Mouse (Mus musculus) kidney, embryonic 16.5 days (tissue): ENCODE data around the gene Prps1. TPM values are rescaled to one million over a fixed set of nuclear protein-coding genes. Genes with fewer than 3 reads are reported as not detected.
A peak's percentile ranks its signal among the peaks of the same experiment; 100 is the strongest.

ENCODE experiments used
- ATAC-seq: fragments of 200-750 bp; cut with Nextera tagmentation; 2 replicates; pipeline ENCODE4 v1.8.0; 2017; ENCODE audit warnings: moderate TSS enrichment; ENCODE audit not compliant: low FRiP score, low TSS enrichment
- H3K27ac ChIP-seq: fragments of 300-500 bp; sonication (generic); 2 replicates; pipeline ENCODE4 v1.5.1; 2014; ENCODE audit warnings: low read length
- H3K27me3 ChIP-seq: fragments of 300-500 bp; sonication (generic); 2 replicates; pipeline ENCODE4 v1.6.1; 2014; ENCODE audit warnings: low read length, control low read depth, mixed read lengths; ENCODE audit not compliant: insufficient read depth
- H3K36me3 ChIP-seq: fragments of 300-500 bp; sonication (generic); 2 replicates; pipeline ENCODE4 v1.6.1; 2014; ENCODE audit warnings: low read length, control low read depth, mixed read lengths; ENCODE audit not compliant: insufficient read depth
- H3K4me1 ChIP-seq: fragments of 300-500 bp; sonication (generic); 2 replicates; pipeline ENCODE4 v1.6.1; 2014; ENCODE audit warnings: low read length, control low read depth, mixed read lengths; ENCODE audit not compliant: insufficient read depth
- H3K4me2 ChIP-seq: fragments of 300-500 bp; sonication (generic); replicated peaks from 2 replicates; pipeline ENCODE4 v1.6.1; 2014; ENCODE audit warnings: low read depth, low read length
- H3K4me3 ChIP-seq: fragments of 300-500 bp; sonication (generic); 2 replicates; pipeline ENCODE4 v1.5.1; 2014; ENCODE audit warnings: mild to moderate bottlenecking, low read length
- H3K9ac ChIP-seq: fragments of 300-500 bp; sonication (generic); replicated peaks from 2 replicates; pipeline ENCODE4 v1.6.1; 2014; ENCODE audit warnings: low read length
- H3K9me3 ChIP-seq: fragments of 300-500 bp; sonication (generic); 2 replicates; pipeline ENCODE4 v1.6.1; 2016; ENCODE audit warnings: low read length, control low read depth
- WGBS: fragments of 180-500 bp; shearing (Covaris S2); extraction: QIAGEN DNeasy Blood & Tissue Kit; methylation state at CpG from one replicate; pipeline ENCODE4 v1.1.7; 2014; 5-methylcytosine and 5-hydroxymethylcytosine counted together
- polyA plus RNA-seq: library from polyadenylated mRNA; unstranded; fragments of >200 nt; fragmentation: Nextera tagmentation; extraction: Ambion mirVana; gene quantifications from 2 replicates; pipeline ENCODE4 v1.2.1, GENCODE M21; 2015

Prps1 gene
- polyA plus RNA-seq, 1 experiment from 2014 or later = 45.3 TPM

- Histone ChIP-seq H3K4me3 (no peak overlapping the region), H3K4me1 (peaks cover 12% of the 10 kb centered on the region; the same call in 1 of the 2 replicates), H3K9me3 (no peaks in the 10 kb centered on the region), H3K27ac (no peak overlapping the region), H3K9ac (no peak overlapping the region), H3K4me2 (no peak overlapping the region), H3K27me3 (peaks cover 23% of the 10 kb centered on the region; the same call in 1 of the 2 replicates), H3K36me3 (no peaks in the 10 kb centered on the region)
- WGBS = 58% methylated on average over 6 of the region's 6 CpGs
- ATAC-seq = no peak
Measured at GRCm38 (mm10) chrX:140509817-140510216, 53.4 kb downstream of the Prps1 start.

GRCm38 (mm10) chrX:140510696-140511429, 54.5 kb downstream of the Prps1 start:
- Histone ChIP-seq H3K9ac (peak overlapping the region; percentile 44; the same call in 1 of the 2 replicates), H3K4me1 (peaks cover 12% of the 10 kb centered on the region; the same call in 1 of the 2 replicates), H3K27me3 (peaks cover 23% of the 10 kb centered on the region; the same call in 1 of the 2 replicates), H3K9me3 (no peaks in the 10 kb centered on the region), H3K27ac (peak overlapping the region; percentile 62), H3K4me2 (peak overlapping the region; percentile 49), H3K36me3 (no peaks in the 10 kb centered on the region), H3K4me3 (peak overlapping the region; percentile 23; the same call in 1 of the 2 replicates)
- 30% methylated on average over 24 of the region's 24 CpGs for WGBS
- peak; percentile 95 for ATAC-seq

GRCm38 (mm10) chrX:140511687-140512651, 55.6 kb downstream of the Prps1 start:
- Histone ChIP-seq H3K27me3 (peaks cover 20% of the 10 kb centered on the region; the same call in 1 of the 2 replicates), H3K9ac (no peak overlapping the region), H3K36me3 (no peaks in the 10 kb centered on the region), H3K4me3 (no peak overlapping the region), H3K4me2 (peak overlapping the region; percentile 49), H3K27ac (no peak overlapping the region), H3K4me1 (peaks cover 12% of the 10 kb centered on the region; the same call in 1 of the 2 replicates), H3K9me3 (no peaks in the 10 kb centered on the region)
- no peak for ATAC-seq
- WGBS = 56% methylated on average over 7 of the region's 7 CpGs

- Histone ChIP-seq H3K27me3 (peaks cover 17% of the 10 kb centered on the region; the same call in 1 of the 2 replicates), H3K36me3 (no peaks in the 10 kb centered on the region), H3K27ac (no peak overlapping the region), H3K4me2 (no peak overlapping the region), H3K9me3 (no peaks in the 10 kb centered on the region), H3K4me3 (no peak overlapping the region), H3K4me1 (peaks cover 12% of the 10 kb centered on the region; the same call in 1 of the 2 replicates), H3K9ac (no peak overlapping the region)
- 87% methylated on average over 2 of the region's 2 CpGs for WGBS
- no peak for ATAC-seq
Measured at GRCm38 (mm10) chrX:140513379-140513778, 57.0 kb downstream of the Prps1 start.

- Histone ChIP-seq H3K4me3 (no peak overlapping the region), H3K27ac (no peak overlapping the region), H3K4me1 (peaks cover 17% of the 10 kb centered on the region; the same call in 1 of the 2 replicates), H3K36me3 (no peaks in the 10 kb centered on the region), H3K27me3 (peaks cover 18% of the 10 kb centered on the region; the same call in 1 of the 2 replicates), H3K9me3 (no peaks in the 10 kb centered on the region), H3K9ac (no peak overlapping the region), H3K4me2 (no peak overlapping the region)
- no peak for ATAC-seq
- 90% methylated on average over 8 of the region's 8 CpGs for WGBS
Measured at GRCm38 (mm10) chrX:140518351-140518750, 61.9 kb downstream of the Prps1 start.

GRCm38 (mm10) chrX:140520146-140521102, 64.0 kb downstream of the Prps1 start:
- no peaks in the 10 kb centered on the region for H3K9me3 ChIP-seq
- no peaks in the 10 kb centered on the region for H3K36me3 ChIP-seq
- H3K9ac ChIP-seq = no peak overlapping the region
- ATAC-seq = peak; percentile 98
- H3K4me2 ChIP-seq = peak overlapping the region; percentile 44
- peak overlapping the region; percentile 9 for H3K4me3 ChIP-seq
- H3K27ac ChIP-seq = peak overlapping the region; percentile 76
- WGBS = 26% methylated on average over 25 of the region's 25 CpGs
- H3K4me1 ChIP-seq = peaks cover 13% of the 10 kb centered on the region; the same call in 1 of the 2 replicates
- peaks cover 21% of the 10 kb centered on the region; the same call in 1 of the 2 replicates for H3K27me3 ChIP-seq

- Histone ChIP-seq H3K4me1 (peaks cover 13% of the 10 kb centered on the region; the same call in 1 of the 2 replicates), H3K9ac (no peak overlapping the region), H3K27me3 (peaks cover 21% of the 10 kb centered on the region; the same call in 1 of the 2 replicates), H3K4me2 (no peak overlapping the region), H3K27ac (peak overlapping the region; percentile 56; the same call in 1 of the 2 replicates), H3K36me3 (no peaks in the 10 kb centered on the region), H3K9me3 (no peaks in the 10 kb centered on the region), H3K4me3 (no peak overlapping the region)
- WGBS = 43% methylated on average over 14 of the region's 14 CpGs
- peak; percentile 37; the same call in 1 of the 2 replicates for ATAC-seq
Measured at GRCm38 (mm10) chrX:140522071-140522765, 65.8 kb downstream of the Prps1 start.

GRCm38 (mm10) chrX:140524231-140524630, 67.8 kb downstream of the Prps1 start:
- H3K27me3 ChIP-seq = peaks cover 16% of the 10 kb centered on the region; the same call in 1 of the 2 replicates
- H3K36me3 ChIP-seq = no peaks in the 10 kb centered on the region
- peaks cover 13% of the 10 kb centered on the region; the same call in 1 of the 2 replicates for H3K4me1 ChIP-seq
- no peak overlapping the region for H3K4me2 ChIP-seq
- H3K4me3 ChIP-seq = no peak overlapping the region
- WGBS = 68% methylated on average over 5 of the region's 5 CpGs
- H3K9ac ChIP-seq = no peak overlapping the region
- ATAC-seq = no peak
- no peaks in the 10 kb centered on the region for H3K9me3 ChIP-seq
- no peak overlapping the region for H3K27ac ChIP-seq
